Mouse (Mus musculus): Measurements from ENCODE around the gene Kif3a.

DNA sequence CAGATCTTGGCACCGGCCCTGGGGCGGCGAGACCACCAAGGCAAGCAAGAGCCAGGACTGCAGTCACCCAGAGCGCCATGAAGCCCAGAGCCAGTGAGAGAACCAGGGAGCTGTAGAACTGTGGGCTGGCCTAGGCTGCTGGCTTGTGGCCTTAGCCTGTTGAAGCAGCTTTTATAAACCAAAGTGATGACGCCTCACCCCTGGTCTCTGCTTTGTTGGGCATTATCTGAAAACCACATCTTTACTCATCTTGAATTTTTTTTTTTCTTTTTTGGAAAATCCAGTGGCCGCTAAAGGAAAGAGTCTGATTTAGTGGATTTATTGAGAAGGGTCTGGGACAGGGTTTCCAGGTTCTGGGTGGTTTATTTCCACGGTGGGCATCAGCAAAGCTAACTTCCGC, 67.4 kb downstream of the Kif3a start, which contains the start of gene Il13:
- no peak for TF ChIP-seq CTCF (IDR thresholded peaks at IDR 0.05; ENCODE audit: insufficient read depth, low read depth, low read length)
- TF ChIP-seq POLR2A (IDR thresholded peaks at IDR 0.05; ENCODE audit: insufficient read depth, low read depth, low read length) = no peak
